Mouse (Mus musculus) C2C12 (cell line): ENCODE data around the gene Fam149a.
"Not testable (repeated sequence)": the region's sequence is repeated elsewhere in the genome, so short reads cannot be mapped to it uniquely, and the experiment has no call there.

Experiments
- CEBPB ChIP-seq: IDR thresholded peaks from one replicate; pipeline ENCODE4 v1.6.1; 2011; ENCODE audit warnings: low read depth, mild to moderate bottlenecking, control low read depth, moderate library complexity
- CTCF ChIP-seq: IDR thresholded peaks from one replicate; pipeline ENCODE4 v1.5.1; 2011; ENCODE audit not compliant: control insufficient read depth, insufficient read depth, insufficient read length
- MAX ChIP-seq: IDR thresholded peaks from one replicate; pipeline ENCODE4 v1.6.1; 2011; ENCODE audit warnings: mild to moderate bottlenecking, control low read depth
- MYOD1 ChIP-seq: IDR thresholded peaks from one replicate; pipeline ENCODE4 v1.6.1; 2011; ENCODE audit warnings: low read depth; ENCODE audit not compliant: control insufficient read depth, insufficient read length
- MYOG ChIP-seq: IDR thresholded peaks from one replicate; pipeline ENCODE4 v1.6.1; 2011; ENCODE audit not compliant: control insufficient read depth, insufficient read length; ENCODE audit errors: extremely low read depth
- USF1 ChIP-seq: IDR thresholded peaks from one replicate; pipeline ENCODE4 v1.6.1; 2011; ENCODE audit warnings: low read depth, mild to moderate bottlenecking, control low read depth, moderate library complexity

DNA sequence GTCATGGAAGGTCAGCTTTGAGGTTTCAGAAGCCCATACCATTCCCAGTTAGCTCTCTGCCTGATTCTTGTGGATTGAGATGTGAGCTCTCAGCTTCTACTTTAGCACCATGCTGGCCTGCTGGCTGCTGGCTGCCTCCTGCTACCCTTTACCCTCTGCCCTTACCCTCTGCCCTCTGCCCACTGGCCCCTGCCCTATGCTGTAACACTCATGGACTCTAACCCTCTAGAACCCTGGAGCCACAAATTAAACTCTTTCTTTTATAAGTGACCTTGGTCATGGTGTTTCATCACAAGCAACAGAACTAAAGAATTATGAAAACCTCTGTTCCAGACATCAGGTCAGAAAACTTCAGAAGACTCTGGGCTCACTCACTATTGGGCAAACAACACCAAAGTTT lies 55.0 kb downstream of the Fam149a start:
- not testable (repeated sequence) for TF ChIP-seq CTCF, MAX, CEBPB, USF1, MYOD1, MYOG
